Mouse (Mus musculus) liver, embryonic 16.5 days (tissue): ENCODE measurements around the gene Gm28047. TPM values are rescaled to one million over a fixed set of nuclear protein-coding genes. Genes with fewer than 3 reads are reported as not detected.
A peak's percentile ranks its signal among the peaks of the same experiment; 100 is the strongest.

Experiments
- ATAC-seq: fragments of 200-750 bp; cut with Nextera tagmentation; 2 replicates; pipeline ENCODE4 v1.8.0; 2017; ENCODE audit warnings: low read depth, mild to moderate bottlenecking, moderate number of reproducible peaks, moderate library complexity
- H3K27ac ChIP-seq: fragments of 300-500 bp; sonication (generic); 2 replicates; pipeline ENCODE4 v1.5.1; 2014; ENCODE audit warnings: mild to moderate bottlenecking, low read length
- H3K27me3 ChIP-seq: fragments of 300-500 bp; sonication (generic); 2 replicates; pipeline ENCODE4 v1.6.1; 2014; ENCODE audit warnings: low read depth, low read length, mixed read lengths; ENCODE audit not compliant: control insufficient read depth, insufficient read depth
- H3K36me3 ChIP-seq: fragments of 300-500 bp; sonication (generic); 2 replicates; pipeline ENCODE4 v1.6.1; 2014; ENCODE audit warnings: mild to moderate bottlenecking; ENCODE audit not compliant: control insufficient read depth, insufficient read depth
- H3K4me1 ChIP-seq: fragments of 300-500 bp; sonication (generic); 2 replicates; pipeline ENCODE4 v1.6.1; 2014; ENCODE audit warnings: low read depth, low read length, mixed read lengths; ENCODE audit not compliant: control insufficient read depth
- H3K4me2 ChIP-seq: fragments of 300-500 bp; sonication (generic); 2 replicates; pipeline ENCODE4 v1.6.1; 2014; ENCODE audit warnings: low read depth, low read length, mixed read lengths
- H3K4me3 ChIP-seq: fragments of 300-500 bp; sonication (generic); 2 replicates; pipeline ENCODE4 v1.5.1; 2014; ENCODE audit warnings: low read depth, mild to moderate bottlenecking, low read length
- H3K9ac ChIP-seq: fragments of 300-500 bp; sonication (generic); 2 replicates; pipeline ENCODE4 v1.6.1; 2014; ENCODE audit warnings: low read depth, low read length
- H3K9me3 ChIP-seq: fragments of 300-500 bp; sonication (generic); replicated peaks from 2 replicates; pipeline ENCODE4 v1.6.1; 2016; ENCODE audit warnings: low read length; ENCODE audit not compliant: control insufficient read depth
- WGBS: fragments of 180-500 bp; shearing (Covaris S2); extraction: QIAGEN DNeasy Blood & Tissue Kit; methylation state at CpG from one replicate; pipeline ENCODE4 v1.1.7; 2014; ENCODE audit not compliant: insufficient replicate concordance; 5-methylcytosine and 5-hydroxymethylcytosine counted together
- polyA plus RNA-seq: library from polyadenylated mRNA; unstranded; fragments of >200 nt; fragmentation: Nextera tagmentation; extraction: Ambion mirVana; gene quantifications from 2 replicates; pipeline ENCODE4 v1.2.1, GENCODE M21; 2015

Gene Gm28047
- polyA plus RNA-seq, 1 experiment from 2014 or later, result not detected

DNA sequence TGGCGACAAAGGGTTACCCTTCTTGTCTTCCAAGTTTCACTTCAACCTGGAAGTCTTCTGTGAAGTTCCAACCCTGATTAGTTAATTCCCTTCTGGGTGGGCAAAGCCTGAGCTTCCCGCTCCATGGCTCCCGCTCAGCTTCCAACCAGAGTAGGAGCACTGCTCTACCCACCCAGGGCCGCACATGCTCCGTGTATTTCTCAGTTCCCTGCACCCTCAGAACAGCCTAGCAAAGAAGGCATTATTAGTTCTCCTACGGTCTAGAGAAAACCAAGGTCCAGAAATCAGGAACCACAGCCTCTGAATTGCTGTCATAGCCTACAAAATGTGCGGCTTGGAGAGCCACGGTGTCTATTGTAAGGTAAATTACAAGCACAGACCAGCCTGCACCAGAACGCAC is 114.8 kb downstream of the Gm28047 start:
- Histone ChIP-seq H3K36me3 (no peaks in the 10 kb centered on the region), H3K4me1 (peaks cover 17% of the 10 kb centered on the region), H3K27ac (no peak overlapping the region; the same call in 1 of the 2 replicates), H3K9ac (peak overlapping the region; percentile 57), H3K4me3 (peak overlapping the region; percentile 68), H3K9me3 (no peaks in the 10 kb centered on the region), H3K27me3 (no peaks in the 10 kb centered on the region), H3K4me2 (peak overlapping the region; percentile 91)
- ATAC-seq, result peak; percentile 15
- 19% methylated on average over 9 of the region's 9 CpGs for WGBS

DNA sequence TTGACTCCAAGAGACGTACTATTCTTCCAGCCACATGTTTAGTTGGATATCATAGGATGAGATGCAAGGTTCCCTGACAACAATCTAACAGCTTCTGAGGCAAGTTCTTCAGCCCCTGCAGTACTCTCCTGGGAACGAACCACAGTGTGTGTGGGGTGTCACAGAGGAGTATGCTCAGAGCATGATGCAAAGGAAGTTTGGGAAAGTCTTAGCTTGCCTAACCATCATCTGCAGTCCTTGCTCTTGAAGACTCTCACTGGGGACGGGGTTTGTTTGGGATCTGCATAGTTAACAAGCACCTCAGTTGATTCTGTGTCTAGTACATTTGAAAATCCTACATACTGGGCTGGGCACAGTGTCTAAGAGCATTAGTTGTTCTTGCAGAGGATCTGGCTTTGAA is 116.5 kb downstream of the Gm28047 start:
- no peak overlapping the region for H3K9ac ChIP-seq
- H3K4me1 ChIP-seq, result peaks cover 17% of the 10 kb centered on the region
- 62% methylated on average over 3 of the region's 3 CpGs for WGBS
- no peaks in the 10 kb centered on the region for H3K9me3 ChIP-seq
- H3K27me3 ChIP-seq, result no peaks in the 10 kb centered on the region
- H3K27ac ChIP-seq, result no peak overlapping the region
- ATAC-seq, result no peak
- H3K36me3 ChIP-seq, result peaks cover 7% of the 10 kb centered on the region
- no peak overlapping the region for H3K4me3 ChIP-seq
- H3K4me2 ChIP-seq, result no peak overlapping the region

DNA sequence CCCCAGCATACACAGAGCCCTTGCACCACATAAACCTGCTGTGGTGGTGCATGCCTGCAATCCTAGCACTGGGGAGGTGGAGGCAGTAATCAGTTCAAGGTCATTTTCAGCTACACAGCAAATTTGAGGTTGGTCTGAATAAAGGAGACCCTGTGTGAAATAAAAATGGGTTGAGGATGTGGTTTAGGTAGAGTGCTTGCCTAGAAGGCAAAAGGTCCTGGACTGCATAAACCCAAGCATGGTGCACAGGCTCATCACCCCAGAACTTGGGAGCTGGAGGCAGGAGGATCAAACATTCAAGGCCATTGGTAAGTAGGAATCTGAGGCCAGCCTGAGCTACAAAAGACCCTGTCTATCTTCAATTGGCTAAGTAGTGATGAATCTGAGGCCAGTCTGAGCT is 117.3 kb downstream of the Gm28047 start:
- ATAC-seq, result no peak

DNA sequence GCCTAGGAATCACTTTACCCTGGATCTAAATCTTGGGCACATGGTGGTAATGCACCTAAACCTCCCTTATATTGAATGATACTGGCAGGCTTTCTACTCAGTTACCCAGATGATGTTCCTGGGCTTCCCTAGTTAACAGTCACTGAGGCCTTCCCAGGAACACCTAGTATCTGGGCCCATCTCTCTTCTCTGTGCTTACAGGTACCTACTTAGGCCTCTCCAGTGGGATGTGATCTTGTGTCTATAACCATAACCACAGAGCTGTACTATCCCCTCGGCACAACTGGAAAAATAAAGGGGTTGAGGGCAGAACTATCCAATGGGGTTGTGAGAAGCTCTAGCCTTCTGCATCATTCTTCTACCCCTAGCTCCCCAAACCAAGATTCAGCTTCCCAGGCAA is 118.0 kb downstream of the Gm28047 start:
- Histone ChIP-seq H3K4me1 (peaks cover 17% of the 10 kb centered on the region), H3K9ac (no peak overlapping the region), H3K27me3 (no peaks in the 10 kb centered on the region), H3K27ac (no peak overlapping the region), H3K4me2 (no peak overlapping the region), H3K9me3 (no peaks in the 10 kb centered on the region), H3K36me3 (peaks cover 12% of the 10 kb centered on the region), H3K4me3 (no peak overlapping the region)
- ATAC-seq, result no peak
- WGBS, result 67% methylated on average over 1 of the region's 1 CpGs

More for the DNA sequence above, 117.3 kb downstream of the Gm28047 start:
- Histone ChIP-seq H3K27ac (no peak overlapping the region), H3K9me3 (no peaks in the 10 kb centered on the region), H3K27me3 (no peaks in the 10 kb centered on the region), H3K36me3 (peaks cover 8% of the 10 kb centered on the region), H3K4me2 (no peak overlapping the region), H3K4me3 (no peak overlapping the region), H3K9ac (no peak overlapping the region), H3K4me1 (peaks cover 17% of the 10 kb centered on the region)

DNA sequence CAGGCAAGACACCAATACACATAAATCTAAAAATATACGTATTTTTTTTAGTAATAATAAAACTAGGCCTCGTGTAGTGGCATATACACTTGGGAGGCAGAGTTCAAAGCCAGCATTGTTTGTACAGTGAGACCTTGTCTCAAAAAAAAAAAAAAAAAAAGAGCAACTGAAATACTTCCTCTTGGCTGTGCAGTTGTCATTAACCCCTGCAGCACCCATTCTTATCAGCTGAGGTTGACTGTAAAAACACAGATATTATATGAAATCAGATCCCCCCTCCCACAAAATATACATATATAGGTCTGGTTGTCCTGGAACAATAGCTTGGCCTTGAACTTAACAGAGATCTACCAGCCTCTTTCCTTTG is 118.4 kb downstream of the Gm28047 start:
- no peak overlapping the region for H3K4me3 ChIP-seq
- peaks cover 17% of the 10 kb centered on the region for H3K4me1 ChIP-seq
- H3K27me3 ChIP-seq, result no peaks in the 10 kb centered on the region
- H3K4me2 ChIP-seq, result no peak overlapping the region
- 14% methylated on average over 2 of the region's 2 CpGs for WGBS
- H3K27ac ChIP-seq, result no peak overlapping the region
- H3K9me3 ChIP-seq, result no peaks in the 10 kb centered on the region
- ATAC-seq, result no peak
- no peak overlapping the region for H3K9ac ChIP-seq
- peaks cover 15% of the 10 kb centered on the region for H3K36me3 ChIP-seq

DNA sequence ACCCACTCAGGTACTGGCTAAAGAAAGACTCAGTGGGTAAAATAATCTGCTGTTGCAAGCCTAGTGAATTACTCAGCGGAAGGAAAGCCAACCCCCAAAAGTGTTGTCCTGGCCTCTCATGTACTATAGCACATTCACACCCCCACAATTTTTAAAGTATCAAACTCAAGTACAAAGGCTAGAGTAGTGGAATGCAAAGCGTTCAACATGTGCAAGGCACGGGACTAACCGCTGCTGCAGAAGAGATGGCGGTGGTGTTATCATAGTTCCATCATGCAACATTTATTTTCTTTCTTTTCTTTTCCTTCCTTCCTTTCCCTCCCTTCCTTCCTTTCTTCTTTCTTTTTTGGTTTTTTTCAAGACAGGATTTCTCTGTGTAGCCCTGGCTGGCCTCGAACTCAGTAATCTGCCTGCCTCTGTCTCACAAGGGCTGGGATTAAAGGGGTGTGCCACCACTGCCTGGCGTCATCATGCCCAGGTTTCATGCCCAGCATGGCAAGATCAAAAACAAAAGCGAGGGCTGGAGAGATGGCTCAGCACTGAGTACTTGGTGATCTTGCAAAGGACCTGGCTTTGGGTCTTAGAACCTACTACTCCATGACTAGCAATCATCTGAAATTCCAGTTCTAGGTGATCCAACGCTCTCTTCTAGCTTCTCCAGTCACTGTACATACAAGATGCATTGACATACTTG is 119.0 kb downstream of the Gm28047 start:
- Histone ChIP-seq H3K4me3 (no peak overlapping the region), H3K27ac (no peak overlapping the region), H3K36me3 (peaks cover 20% of the 10 kb centered on the region), H3K4me2 (no peak overlapping the region), H3K9me3 (no peaks in the 10 kb centered on the region), H3K9ac (no peak overlapping the region), H3K4me1 (peaks cover 12% of the 10 kb centered on the region), H3K27me3 (no peaks in the 10 kb centered on the region)
- 68% methylated on average over 9 of the region's 9 CpGs for WGBS
- no peak for ATAC-seq

DNA sequence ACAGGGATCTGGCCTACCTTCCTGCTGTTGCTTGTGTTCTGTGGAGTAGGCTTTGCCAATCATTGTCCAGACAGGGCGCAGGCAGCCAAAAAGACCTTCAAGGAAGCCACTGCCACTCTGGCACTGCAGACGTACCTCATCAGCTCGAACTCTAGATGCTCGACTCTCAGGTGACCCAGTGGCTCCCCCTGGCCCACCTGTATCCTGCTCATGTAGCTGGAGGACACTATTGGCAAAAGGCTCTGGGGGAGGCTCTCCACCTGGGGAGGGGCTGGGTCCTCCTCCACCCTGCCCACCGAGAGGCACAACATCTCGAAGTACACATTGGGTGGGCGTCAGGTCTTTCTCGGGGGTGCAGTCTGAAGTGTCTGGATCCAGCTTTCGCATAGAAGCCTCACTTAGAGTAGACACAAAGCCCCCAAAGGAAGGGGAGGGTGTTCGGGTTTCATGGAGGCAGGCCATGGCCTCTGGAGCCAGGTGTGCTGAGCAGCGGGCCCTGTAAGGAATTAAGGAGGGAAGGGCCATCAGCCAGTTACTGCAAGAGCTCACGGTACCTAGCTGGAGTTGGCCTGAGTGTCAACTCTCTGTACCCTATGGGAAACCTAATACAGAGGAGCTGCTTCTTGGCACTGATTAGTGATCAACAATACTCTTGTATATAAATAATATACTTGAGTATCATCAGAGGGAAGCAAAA is 119.6 kb downstream of the Gm28047 start:
- 71% methylated on average over 12 of the region's 12 CpGs for WGBS
- H3K4me1 ChIP-seq, result peaks cover 5% of the 10 kb centered on the region
- no peak overlapping the region for H3K27ac ChIP-seq
- ATAC-seq, result no peak
- no peak overlapping the region for H3K9ac ChIP-seq
- H3K27me3 ChIP-seq, result no peaks in the 10 kb centered on the region
- peaks cover 27% of the 10 kb centered on the region for H3K36me3 ChIP-seq
- no peak overlapping the region for H3K4me2 ChIP-seq
- no peak overlapping the region for H3K4me3 ChIP-seq
- H3K9me3 ChIP-seq, result no peaks in the 10 kb centered on the region

- H3K4me2 ChIP-seq, result no peak overlapping the region
- no peaks in the 10 kb centered on the region for H3K27me3 ChIP-seq
- H3K4me3 ChIP-seq, result no peak overlapping the region
- 83% methylated on average over 9 of the region's 9 CpGs for WGBS
- no peak for ATAC-seq
- no peak overlapping the region for H3K9ac ChIP-seq
- no peaks in the 10 kb centered on the region for H3K9me3 ChIP-seq
- no peak overlapping the region for H3K27ac ChIP-seq
- H3K36me3 ChIP-seq, result peaks cover 38% of the 10 kb centered on the region
- H3K4me1 ChIP-seq, result peaks cover 2% of the 10 kb centered on the region; the same call in 1 of the 2 replicates
Observed at GRCm38 (mm10) chr15:102503924-102504782, 120.7 kb downstream of the Gm28047 start.

DNA sequence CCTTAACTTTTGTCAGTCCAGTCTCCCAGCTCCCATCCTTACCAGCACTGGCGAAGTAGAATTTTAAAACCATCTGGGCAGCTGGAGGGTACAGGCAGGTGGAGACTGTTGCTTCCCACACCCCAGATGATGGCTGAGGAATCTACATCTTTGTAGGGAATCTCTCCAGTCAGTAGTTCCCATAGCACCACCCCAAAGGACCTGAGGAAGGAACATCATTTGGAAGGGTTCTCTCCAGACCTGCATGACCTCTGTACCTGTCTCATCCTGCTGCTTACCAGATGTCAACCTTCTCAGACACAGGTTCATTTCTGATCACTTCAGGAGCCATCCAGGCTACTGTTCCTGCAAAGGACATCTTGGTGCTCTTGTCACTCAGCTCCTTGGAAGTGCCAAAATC is 121.4 kb downstream of the Gm28047 start, which contains the start of gene Gm10337:
Gene Gm10337 (plus strand): TSS at position 276 of the 400 bp plus-strand sequence.
- Histone ChIP-seq H3K36me3 (peaks cover 42% of the 10 kb centered on the region), H3K4me3 (no peak within 1 kb of the TSS), H3K9ac (no peak within 1 kb of the TSS), H3K27ac (no peak within 1 kb of the TSS), H3K9me3 (no peaks in the 10 kb centered on the region), H3K27me3 (no peaks in the 10 kb centered on the region), H3K4me1 (peaks cover 2% of the 10 kb centered on the region; the same call in 1 of the 2 replicates), H3K4me2 (no peak within 1 kb of the TSS)
- WGBS, result 85% methylated on average over 1 of the region's 1 CpGs
- ATAC-seq, result no peak
